Mouse (Mus musculus): Measurements from ENCODE around the gene Nop53.

DNA sequence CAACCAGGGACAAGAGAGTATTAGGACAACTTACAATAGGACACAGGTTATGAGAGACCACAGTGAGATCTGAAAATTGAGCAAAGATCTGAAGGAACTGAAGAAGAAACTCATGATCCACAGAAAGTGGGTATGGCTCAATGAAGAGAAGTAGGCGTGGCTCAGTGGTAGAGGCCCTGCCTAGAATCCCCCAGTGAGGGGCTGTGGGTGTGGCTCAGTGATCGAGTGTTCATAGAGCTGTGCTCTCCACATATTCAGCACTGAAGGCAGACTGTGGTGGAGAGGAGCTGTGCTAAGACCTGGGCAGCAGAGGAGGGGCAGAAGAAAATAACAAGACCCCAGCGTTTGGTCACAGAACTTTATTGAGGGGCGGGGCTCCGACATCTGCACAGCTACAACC, 8.4 kb downstream of the Nop53 start:
- no peak for TF ChIP-seq EP300 (IDR thresholded peaks at IDR 0.05; ENCODE audit: low read depth)
- no peak for TF ChIP-seq CTCF (IDR thresholded peaks at IDR 0.05; ENCODE audit: low read depth)
